Mouse (Mus musculus) urinary bladder, postnatal 14 days (tissue): ENCODE measurements around the gene Sult4a1.

ENCODE experiments used
- DNase-seq: peaks from one replicate; pipeline ENCODE4 v3.0.0; 2021; ENCODE audit warnings: low spot score

The Sult4a1 gene

DNA sequence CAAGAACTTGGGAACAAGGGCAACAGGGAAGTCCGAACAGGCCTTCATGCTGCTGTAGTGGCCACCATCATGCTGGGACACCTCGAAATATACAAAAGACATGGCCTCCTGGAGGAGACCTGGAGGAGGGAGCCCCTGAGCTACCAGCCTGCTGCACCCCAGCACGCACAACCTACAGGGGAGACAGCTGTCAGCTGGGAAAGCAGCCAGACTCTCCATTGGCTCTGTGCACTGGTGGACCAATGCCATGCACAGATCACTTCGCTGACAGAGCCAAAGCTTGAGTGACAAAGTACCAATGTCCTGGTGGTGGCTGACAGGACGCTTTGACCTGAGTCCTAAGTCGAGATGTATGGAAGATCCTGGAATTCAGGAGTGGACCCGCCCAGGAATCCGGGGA is 9.5 kb downstream of the Sult4a1 start:
- DNase-seq: no peak

DNA sequence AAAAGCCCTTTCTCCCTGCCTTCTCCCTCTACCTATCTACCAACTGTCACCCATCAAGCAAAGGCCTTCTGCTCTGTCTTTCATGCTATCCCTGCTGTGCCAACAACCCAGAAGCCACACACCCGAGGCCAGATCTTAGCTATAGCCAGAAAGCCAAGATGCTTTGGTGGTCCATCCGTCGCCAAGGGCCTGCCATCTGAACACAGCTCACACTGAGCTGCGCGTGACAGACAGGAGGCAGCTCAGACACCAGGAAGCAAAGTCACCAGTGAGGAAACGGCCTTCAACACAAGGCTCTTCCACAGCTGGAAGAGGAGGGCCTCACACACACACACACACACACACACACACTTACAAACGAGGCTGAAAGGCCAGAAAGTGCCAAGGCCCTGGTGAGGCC is 10.6 kb downstream of the Sult4a1 start:
- DNase-seq: no peak

GRCm38 (mm10) chr15:84086775-84087174 is 18.8 kb downstream of the Sult4a1 start:
- no peak for DNase-seq

DNA sequence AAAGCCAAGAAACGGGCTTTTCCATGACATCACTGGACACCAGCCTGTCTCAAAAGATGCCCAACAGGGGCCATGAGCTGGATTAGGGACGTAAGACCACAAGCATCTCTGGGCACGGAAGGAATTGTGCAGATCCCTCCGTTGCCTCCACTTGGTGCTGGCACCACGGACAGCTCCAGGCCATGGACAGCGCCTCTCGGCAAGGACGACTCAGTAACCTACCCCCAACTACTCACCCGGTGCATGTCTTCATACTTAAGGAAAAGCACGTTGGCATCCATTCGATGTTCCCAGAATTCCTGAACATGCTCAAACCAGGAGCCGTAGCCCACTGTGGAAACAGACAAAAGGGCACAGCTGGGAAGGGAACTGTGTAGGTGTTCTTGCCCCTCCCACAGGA is 19.2 kb downstream of the Sult4a1 start:
- DNase-seq: no peak

DNA sequence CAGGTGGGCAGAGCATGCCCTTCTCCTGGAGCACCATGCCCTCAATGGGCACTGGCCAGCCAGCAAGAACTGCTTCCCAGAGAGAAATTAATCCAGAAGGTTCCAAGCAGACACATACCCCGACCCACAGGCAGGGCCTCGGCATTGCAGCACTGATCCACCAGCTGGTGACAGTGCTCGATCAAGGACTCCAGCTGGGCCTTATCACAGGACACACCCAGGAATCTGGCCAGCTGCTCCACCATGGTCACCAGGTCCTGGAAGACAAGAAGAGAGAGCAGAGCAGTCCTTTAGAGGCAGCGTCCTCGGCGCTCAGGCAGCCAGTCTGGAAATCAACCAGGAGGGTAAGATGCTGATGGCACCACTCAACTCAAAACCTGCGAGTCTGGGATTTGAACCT is 25.5 kb downstream of the Sult4a1 start:
- no peak for DNase-seq

DNA sequence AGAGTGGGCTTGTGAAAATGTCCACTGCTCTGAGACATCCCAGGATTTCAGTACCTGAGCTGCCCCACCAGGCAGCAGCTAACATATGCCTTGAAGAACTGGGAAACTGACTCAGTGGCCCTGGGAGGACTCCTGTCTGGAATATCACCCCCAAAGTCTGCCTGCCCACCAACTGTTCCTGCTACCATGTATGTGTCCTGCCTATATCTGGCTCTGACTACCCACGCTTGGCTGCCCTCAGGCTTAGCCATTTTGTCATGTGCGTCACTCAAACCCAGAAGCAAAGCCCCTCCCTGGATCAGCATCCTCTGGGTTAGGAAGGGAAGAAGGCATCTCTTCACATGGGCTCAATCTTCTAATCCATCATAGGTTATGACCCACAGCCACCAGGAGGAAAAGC is 26.0 kb downstream of the Sult4a1 start:
- DNase-seq: no peak

- DNase-seq: no peak
These were observed 26.9 kb downstream of the Sult4a1 start for GRCm38 (mm10) chr15:84078667-84079066.

GRCm38 (mm10) chr15:84077151-84077550 is 28.4 kb downstream of the Sult4a1 start:
- no peak for DNase-seq

DNA sequence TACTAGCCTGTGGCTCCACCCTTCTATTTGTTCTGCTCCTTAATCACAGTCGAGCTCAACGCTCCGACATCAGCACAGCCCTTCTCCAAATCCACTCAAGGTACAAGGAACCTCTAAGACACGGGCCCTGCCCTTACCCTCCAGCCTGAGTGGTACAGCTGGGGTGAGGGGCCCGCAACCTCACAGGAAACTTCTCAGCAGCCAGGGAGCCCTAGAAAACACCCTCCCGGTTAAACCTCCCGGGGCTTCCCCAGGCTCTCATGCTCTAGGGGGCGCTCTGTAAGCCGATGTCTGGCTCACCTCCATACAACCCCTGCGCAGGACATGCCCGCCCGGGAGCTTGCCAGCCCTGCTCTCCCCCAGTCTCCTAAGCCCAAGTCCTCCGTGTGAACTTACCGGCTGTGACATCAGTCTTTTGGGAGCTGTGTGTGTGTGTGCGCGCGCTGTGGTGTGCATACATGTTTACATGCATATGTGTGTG is 30.8 kb downstream of the Sult4a1 start:
- no peak for DNase-seq

GRCm38 (mm10) chr15:84073911-84074704 is 31.4 kb downstream of the Sult4a1 start:
- DNase-seq: peak; percentile 45

- DNase-seq: no peak
These were observed 32.5 kb downstream of the Sult4a1 start for GRCm38 (mm10) chr15:84073058-84073457.

DNA sequence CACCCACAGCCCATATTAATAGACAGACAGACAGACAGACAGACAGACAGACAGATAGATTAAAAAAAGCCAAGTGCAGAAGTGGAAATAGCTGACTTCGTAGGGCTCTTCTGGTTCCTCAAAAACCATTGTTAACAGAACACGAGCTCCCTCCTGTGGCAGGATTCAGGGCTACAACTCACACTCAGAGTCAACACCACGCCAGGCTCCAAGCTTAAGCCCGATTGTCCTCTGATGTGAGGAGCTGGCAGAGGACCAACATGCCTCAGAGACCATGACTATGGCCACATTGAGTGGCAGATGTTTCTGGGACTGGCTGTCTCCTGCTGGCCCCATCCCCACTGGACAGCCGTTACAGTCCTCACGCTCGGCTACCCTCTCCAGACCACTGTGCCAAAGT is 33.3 kb downstream of the Sult4a1 start:
- DNase-seq: peak; percentile 40

DNA sequence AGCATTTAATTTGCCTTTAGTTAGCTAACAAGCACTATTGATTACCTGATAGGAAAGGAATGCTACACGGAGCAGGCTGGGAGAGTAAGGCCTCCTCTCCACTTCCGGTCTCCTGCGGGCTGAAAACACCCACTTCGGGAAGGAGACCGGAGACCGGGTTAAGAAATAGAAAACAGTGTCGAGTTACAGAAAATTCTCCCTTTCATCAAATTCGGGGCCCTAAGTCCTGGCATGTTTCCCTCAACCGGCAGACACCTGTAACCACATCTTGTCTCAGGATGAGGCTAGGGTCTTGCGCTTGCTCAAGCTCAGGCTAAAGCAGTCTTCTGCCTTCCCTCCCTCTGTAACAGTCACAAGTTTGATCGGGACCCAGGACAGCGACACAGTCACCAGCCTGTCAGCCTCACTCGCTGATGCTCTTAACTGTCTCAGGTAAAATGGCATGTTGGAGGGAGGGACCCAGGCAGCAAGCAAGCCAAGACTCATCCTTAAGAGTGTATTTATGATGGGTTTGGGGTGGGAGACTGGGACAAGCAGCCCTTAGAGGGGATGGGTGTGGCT is 35.4 kb downstream of the Sult4a1 start:
- DNase-seq: no peak

DNA sequence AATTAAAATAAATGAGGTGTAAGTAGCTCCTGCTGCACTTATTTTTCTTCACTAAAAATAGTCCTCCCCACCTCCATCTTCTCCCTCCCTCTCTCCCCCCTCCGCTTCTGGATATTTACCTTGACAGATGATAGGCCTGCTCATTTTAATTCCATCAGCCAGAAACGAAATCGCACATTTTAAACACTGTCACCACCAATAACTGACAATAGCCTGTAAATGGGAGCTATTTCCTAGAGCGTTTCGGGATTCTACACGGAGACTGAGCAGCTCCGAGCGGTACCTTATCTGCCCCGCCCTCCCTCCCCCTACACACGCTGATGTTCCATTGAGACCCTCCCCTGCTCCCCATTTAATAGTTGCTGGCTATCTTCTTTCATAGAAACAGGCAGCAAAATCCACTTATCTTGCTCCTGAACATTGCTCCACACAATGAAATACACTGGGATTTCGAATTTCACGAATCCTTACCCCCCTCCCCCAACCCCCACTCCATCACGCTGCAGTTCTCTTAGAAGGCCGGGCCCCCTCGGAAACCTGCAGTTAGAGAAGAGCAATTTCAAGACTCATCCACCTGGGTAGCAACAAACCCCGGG is 36.0 kb downstream of the Sult4a1 start:
- DNase-seq: no peak

DNA sequence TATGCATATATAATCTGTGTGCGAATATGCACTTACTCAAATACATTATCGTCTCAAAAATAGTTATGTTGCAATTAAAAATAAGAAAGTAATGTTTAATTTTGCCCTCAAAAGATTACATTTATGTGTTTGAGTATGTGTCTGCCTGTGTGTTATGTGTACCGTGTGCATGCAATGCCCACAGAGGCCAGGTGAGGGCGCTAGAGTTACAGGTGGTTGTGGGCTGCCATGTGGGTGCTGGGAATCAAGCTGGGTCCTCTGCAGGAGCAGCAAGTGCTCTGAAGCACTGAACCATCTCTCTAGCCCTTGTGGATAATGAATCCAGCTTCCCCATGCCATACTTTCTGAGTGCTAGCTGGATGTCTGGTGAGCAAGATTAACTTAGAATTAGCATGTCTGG is 39.9 kb downstream of the Sult4a1 start:
- DNase-seq: no peak

DNA sequence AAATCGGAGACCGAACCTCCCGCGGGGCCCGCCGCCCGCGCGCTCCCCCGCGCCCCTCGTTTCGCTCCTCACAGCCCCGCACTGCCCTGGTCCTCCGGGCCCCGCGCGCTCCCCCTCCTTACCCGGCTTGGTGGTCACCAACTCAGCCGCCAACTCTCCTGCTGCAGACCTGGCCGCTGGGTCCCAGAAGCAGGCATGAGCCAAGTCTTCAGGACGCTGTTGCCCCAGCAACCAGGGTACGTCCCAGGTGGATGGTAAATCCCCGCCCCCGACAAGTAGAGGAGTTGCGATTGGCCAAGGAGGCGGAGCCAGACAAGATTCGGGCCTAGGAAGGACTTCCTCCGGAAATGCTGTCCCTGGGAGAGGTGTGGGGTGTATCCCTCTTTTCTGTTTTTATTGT is 40.4 kb downstream of the Sult4a1 start, which contains the start of gene Efcab6:
Gene Efcab6 (minus strand): TSS at position 240 of the 400 bp plus-strand sequence.
- DNase-seq: no peak

- DNase-seq: no peak
These were observed 46.7 kb downstream of the Sult4a1 start for GRCm38 (mm10) chr15:84058841-84059240.

DNA sequence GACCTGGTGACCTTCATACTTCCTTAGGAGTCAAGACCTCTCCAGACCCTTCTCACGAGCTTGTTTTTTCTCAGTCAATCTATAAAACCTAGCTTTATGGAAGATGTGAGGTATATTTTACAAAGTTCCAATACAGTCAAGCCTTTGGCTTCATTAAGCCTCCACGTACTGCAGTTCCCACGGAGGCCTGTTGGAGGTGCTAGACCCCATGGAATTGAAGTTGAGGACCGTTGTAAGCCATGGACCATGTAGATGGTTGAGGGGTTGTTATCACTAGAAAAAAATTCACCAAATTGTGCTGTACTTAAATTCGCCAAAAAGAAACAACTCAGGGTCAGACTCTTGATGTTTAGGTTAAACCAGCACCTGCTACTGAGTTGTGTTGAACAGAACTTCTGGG is 49.5 kb downstream of the Sult4a1 start:
- DNase-seq: no peak

DNA sequence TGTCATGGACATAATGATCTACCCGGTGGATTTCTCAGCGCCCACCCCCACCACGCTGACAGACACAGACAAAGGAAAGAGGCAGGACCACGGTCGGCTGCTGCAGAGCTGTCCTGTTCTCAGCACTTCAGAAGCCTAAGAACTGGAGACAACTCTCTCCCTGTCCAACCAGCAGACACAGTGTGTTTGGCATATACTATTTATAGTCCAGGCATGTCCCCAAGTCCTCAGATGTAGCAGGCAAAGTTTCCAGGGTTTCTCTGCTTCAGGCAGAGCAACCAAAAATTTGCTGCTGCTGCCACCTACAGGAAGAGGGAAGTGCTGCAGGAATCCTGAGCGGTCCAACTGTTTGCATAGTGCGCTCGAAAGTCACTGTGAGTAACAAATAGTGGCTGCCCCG is 51.7 kb downstream of the Sult4a1 start:
- DNase-seq: peak; percentile 75

DNA sequence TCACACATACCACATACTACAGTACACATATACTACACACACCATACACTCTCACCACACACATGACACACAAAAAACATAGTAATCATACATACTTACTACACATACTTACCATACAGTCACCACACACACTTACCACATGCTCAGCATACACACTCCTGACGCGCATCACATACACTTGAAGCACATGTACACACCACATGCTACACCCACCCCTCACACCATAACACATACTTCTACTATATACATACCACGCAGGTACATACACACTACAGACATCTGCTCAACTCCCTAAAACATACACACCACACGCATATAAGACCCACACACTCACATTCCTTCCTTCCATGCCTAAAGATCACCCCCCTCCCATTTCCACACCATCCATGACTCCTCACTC is 52.3 kb downstream of the Sult4a1 start:
- no peak for DNase-seq

DNA sequence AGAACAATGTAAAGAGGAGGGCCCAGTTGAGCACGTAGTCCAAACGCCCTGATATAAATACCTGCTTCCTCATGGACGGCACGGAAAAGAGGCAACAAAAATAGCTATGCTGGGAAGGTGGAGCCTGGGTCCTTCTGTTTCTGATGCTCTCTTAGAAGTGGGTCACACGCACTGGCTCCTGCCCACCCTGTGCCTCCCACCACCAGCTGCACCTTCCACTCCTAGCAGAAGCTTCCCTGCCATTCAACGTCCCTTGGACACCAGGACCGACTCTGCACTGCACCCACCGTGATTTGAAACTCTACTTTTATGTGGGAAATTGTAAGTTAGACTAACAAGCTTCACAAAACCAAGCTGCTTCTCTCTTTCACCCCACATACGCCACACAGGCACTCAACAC is 53.2 kb downstream of the Sult4a1 start:
- DNase-seq: no peak

DNA sequence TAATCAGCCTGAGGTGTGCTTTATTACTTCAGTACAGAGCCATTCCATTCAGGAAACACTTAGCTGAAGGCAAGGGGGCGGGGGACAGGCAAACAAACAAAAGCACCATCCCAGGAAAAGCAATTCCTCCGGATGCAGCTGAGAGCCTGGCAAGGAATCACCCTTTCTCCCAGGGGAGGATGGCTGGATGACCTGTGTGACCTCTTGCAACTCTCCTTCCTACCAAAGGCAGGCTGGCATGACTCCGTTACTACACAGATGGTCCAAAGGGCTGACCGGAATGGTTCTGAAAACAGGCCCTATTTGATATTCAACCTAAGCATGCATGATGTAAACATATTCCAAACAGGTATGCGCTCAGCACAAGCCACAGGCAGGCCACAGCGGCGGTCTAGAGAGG is 56.0 kb downstream of the Sult4a1 start:
- no peak for DNase-seq

- no peak for DNase-seq
These were observed 60.0 kb downstream of the Sult4a1 start for GRCm38 (mm10) chr15:84045562-84045961.
